Mouse (Mus musculus): ENCODE measurements at regions not wholly inside any gene's neighbourhood (a gene's known extent, or its start where the extent isn't known, plus 50 kb on each side); places are given as distances from the start of the nearest gene placed in this dataset.

- TF ChIP-seq CTCF (IDR thresholded peaks at IDR 0.05; ENCODE audit: borderline replicate concordance, insufficient read depth, low read length) (no peak), POLR2A (IDR thresholded peaks at IDR 0.05; ENCODE audit: low read depth, low read length) (no peak)
Measured at GRCm38 (mm10) chr16:63224608-63225007, 370.5 kb downstream of the Pros1 start.
